Mouse (Mus musculus): ENCODE results near the gene Kansl1l.
"Not testable (repeated sequence)": the region's sequence is repeated elsewhere in the genome, so short reads cannot be mapped to it uniquely, and the experiment has no call there.

Gene Kansl1l

DNA sequence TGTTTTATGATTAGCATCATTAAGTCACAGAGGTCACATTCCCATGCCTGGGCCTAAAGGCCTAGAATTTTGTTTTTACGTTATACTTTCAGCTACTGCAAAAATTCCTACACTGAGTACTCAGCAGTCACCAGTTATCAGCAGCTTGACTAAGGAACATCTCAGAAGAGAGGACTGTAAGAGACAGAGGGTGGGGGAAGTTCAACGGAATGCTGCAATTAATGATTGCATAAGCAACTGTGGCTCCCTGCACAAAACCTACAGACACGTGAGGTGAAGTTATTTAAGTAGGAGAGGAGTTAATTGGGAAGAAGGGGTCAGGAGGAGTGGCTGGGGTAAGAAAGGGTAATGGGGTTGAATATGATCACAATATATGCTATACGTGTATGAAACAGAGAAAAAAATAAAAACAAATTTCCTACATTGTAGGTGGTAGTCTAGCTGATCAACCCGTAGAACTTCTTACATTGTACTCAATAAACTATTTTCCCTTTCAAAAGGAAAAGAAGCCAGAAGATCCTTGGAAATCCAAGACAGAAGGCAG lies 117.1 kb downstream of the Kansl1l start:
- no peak for DNase-seq (ENCODE audit: low spot score in 2 of 2)

DNA sequence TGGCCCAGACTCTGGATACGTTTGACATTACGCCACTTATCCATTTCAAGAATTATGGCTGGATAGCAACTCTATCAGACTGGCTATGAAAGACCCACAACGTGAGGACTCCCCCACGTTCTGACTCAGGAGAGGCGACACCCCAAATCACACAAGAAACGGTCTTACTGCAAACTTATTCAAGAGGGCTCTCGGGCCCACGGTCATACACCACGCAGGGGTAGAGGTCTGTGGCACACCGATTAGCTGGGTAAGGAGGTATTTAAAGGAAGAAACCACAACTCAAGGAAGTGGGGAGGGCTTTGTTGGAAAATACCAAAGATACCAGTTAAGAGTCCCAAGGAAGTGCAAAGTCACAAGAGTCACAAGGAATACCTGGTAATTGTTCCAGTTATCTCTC lies 117.7 kb downstream of the Kansl1l start:
- DNase-seq (ENCODE audit: low spot score in 2 of 2): not testable (repeated sequence)

DNA sequence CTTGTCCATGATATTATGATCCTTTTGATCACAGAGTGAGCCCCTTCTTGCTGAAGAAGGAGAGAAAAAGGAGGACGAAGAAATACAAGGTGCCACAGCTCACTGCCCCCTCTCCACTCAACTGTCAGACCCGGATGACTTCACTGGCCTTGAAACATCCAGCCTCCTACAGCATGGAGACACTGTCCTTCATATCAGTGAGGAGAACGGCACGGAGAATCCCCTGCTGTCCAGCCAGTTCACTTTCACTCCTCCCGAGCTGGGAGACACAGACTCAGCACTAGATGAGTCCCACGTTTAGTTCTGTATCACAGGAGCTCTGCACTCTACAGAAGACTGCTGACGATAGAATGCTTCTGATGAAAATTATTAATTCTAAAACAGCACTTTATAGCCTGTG lies 122.1 kb downstream of the Kansl1l start:
- no peak for DNase-seq (ENCODE audit: low spot score in 2 of 2)

DNA sequence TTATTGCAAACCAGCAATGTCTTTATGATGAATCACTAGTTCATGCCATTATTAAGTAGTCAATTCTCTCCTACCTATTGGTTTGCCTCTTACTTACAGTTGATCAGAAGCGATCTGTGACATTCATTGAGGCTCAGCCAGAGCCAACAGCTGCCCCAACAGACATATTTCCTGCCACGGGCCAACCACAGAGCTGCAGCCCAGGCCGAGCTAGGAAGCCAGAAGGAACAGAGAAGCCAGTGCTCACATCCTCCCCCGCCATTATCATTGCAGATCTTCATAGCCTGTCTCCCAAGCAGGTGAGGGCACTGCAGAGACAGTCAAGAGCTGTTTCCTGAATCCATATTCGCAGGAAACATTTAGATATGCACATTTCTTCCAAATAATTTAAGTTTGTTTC lies 123.1 kb downstream of the Kansl1l start:
- DNase-seq (ENCODE audit: low spot score in 2 of 2): no peak

DNA sequence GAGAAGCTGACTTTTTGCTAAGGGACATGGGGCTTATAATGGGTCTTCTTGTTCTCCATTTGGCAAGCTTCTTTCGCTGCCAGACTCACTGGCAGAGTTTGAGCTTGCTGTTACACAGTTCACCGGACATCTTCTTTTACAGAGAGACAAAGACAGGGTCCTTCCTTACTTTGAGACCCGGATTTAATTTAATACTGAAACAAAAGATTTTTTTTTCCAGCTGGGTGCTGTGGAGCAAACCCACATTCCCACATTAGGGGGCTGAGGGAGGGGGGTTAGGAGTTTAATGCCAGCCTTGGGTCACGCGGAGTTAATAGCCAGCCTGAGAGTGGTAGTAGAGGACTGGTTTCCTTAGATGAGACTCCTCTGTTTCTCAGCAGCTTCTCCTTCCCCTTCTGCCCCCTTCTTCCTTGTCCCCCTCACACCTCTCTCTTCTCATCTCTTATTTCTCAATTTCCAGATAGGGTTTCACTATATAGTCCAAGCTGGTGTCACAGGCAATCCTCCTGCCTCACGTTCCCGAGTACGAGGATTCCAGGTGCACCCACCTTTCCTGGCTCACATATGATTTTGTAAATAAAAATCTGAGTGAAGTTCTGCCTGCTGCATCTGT lies 124.5 kb downstream of the Kansl1l start:
- DNase-seq (ENCODE audit: low spot score in 2 of 2): no peak

DNA sequence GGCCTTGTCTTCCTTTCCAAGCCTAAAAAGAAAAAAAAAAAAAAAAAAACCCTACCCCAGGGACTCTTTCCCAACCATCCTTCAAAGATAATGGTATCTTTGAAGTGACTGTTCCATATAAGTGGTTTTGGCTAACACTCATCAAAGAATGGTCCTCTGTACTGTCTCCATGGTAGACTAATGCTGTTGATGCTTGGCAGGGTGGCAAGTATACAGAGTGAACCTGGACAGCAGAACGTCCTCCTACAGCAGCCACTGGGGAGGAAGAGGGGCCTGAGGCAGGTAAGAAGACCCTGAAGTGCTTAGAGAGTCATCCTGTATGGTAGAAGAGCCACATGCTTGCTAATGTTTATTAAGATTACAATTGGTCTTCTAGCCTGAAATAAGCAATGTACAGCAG lies 125.1 kb downstream of the Kansl1l start:
- no peak for DNase-seq (ENCODE audit: low spot score in 2 of 2)

DNA sequence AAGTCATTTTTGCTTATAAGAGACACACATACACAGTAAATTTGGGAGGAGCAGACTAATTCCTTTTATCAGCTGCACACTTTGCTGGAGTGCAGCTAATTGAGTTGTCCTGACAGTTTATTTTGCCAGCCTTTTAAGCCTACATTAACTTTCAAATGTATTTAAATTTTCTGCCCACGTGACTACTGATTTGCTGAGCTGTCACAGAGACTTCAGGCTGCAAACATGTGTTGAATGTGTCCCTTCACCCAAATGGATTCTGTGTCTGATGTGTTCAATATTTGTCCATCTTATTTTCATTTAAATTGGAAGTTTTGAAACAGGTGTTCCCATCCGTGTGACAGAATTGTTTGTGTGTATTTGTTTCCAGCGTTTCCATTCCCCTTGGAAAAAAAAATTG lies 125.6 kb downstream of the Kansl1l start:
- DNase-seq (ENCODE audit: low spot score in 2 of 2): no peak

DNA sequence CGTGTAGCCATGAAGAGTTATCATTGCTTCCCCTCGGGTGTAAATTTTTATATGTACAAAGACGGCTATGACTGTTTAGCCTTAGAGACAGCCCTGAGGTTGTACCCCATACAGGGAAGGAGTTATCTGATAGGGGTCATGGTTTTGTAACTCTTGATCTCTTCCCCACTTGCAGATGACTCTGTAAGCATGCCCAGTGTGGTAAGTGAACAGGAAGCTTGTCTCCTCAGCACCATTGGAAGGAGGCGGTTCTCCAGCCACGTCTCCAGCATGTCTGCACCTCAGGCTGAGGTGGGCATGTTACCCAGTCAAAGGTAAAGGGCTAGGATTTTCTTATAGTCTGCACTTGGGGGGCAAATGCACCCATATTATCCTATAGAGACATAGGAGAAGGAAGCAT lies 134.4 kb downstream of the Kansl1l start:
- DNase-seq (ENCODE audit: low spot score in 2 of 2): no peak

DNA sequence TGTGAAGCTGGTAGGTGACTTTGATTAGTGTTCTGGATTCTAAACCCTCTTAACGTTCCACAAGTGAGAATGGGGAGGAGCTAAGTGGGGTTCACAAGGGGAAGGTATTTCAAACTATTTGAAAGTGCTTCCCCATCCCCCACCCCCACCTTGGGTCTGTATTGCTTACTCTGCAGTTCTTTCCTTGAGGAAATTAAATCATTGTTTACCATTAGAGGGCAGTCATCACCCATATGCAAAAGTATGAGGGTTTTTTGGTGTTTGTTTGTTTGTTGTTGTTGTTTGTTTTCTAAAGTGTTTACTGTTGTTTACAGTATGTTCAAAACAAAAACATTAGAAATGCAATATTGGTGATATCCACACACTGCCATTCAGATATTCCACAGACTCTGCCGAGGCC lies 138.7 kb downstream of the Kansl1l start:
- no peak for DNase-seq (ENCODE audit: low spot score in 2 of 2)

DNA sequence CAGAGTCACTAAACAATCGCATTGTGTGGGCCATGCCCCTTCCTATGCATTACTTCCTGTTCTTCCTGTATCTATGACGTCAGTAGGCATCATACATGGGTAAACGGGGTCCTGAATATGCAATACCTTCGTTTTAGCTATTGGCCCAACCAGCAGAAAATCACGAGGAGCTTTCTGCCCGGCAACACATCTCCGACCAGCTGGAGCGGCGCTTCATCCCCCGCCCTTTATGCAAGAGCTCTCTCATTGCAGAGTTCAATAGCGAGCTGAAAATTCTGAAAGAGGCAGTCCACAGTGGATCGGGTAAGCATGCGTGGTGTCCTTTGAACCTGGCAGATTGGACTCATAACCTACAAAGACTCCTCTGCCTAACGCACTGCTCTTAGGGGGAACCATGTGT lies 139.4 kb downstream of the Kansl1l start:
- no peak for DNase-seq (ENCODE audit: low spot score in 2 of 2)

DNA sequence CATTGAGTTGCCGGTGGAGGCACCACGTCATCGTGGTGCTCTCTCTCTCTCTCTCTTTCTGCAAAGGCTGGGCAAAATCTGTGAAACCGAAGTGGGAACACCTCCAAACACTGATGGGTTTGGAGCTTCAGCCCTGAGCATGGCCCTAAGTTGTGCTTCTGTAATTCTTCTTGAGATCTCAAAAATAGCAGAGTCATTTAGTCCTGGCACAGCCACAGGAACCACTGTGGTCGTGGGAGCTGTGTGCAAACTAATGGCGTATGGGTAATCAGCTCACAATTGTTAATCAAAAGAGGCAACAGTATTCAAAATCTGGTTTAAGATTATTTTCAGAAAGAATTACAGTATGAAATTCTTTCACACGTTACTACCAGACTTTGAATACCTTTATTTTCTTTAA lies 144.6 kb downstream of the Kansl1l start:
- no peak for DNase-seq (ENCODE audit: low spot score in 2 of 2)

DNA sequence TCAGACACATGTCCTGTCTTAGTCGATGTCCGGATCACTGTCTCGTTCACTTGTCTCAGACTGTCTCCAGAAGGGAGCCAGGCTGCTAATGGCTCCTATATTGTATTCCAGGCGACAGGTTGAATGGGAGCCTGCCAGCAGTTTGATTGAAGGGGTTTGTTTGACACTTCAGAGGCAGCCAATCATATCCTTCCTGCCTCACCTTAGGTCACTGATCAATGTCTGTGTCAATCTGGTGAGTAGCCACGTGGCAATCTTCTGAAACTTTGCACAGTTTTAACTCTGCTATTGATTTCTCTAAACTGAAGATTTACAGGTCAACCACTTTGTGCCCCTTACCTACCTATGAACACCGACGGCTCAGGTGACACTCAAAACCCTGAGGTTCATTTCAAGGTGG lies 145.9 kb downstream of the Kansl1l start:
- no peak for DNase-seq (ENCODE audit: low spot score in 2 of 2)
